Mouse (Mus musculus): ENCODE data around the gene 1700029I15Rik.

1700029I15Rik gene

GRCm38 (mm10) chr2:92373437-92373813, 8.9 kb upstream of the 1700029I15Rik start:
- no peak for DNase-seq (ENCODE audit: low spot score)

- peak; percentile 47 for DNase-seq (ENCODE audit: low spot score)
These were observed 7.8 kb upstream of the 1700029I15Rik start, which contains the start of the genes Pex16 and Large2 for GRCm38 (mm10) chr2:92374514-92374913. Gene Pex16, plus strand, starts transcription at chr2:92374676. Gene Large2, minus strand, starts transcription at chr2:92374869.

GRCm38 (mm10) chr2:92375099-92375623, 7.2 kb upstream of the 1700029I15Rik start:
- DNase-seq (ENCODE audit: low spot score): peak; percentile 96

- DNase-seq (ENCODE audit: low spot score): no peak
These were observed 6.5 kb upstream of the 1700029I15Rik start for GRCm38 (mm10) chr2:92375788-92376187.

- no peak for DNase-seq (ENCODE audit: low spot score)
These were observed 6.0 kb upstream of the 1700029I15Rik start for GRCm38 (mm10) chr2:92376300-92376699.

- no peak for DNase-seq (ENCODE audit: low spot score)
These were observed 5.0 kb upstream of the 1700029I15Rik start for GRCm38 (mm10) chr2:92377320-92377719.

GRCm38 (mm10) chr2:92379783-92380494, 2.4 kb upstream of the 1700029I15Rik start:
- no peak for DNase-seq (ENCODE audit: low spot score)

- DNase-seq (ENCODE audit: low spot score): no peak
These were observed 1.8 kb upstream of the 1700029I15Rik start for GRCm38 (mm10) chr2:92380495-92381050.

GRCm38 (mm10) chr2:92381161-92381560, 1.2 kb upstream of the 1700029I15Rik start:
- no peak for DNase-seq (ENCODE audit: low spot score)

- no peak for DNase-seq (ENCODE audit: low spot score)
These were observed 421 bp downstream of the 1700029I15Rik start for GRCm38 (mm10) chr2:92382759-92383158.

- no peak for DNase-seq (ENCODE audit: low spot score)
These were observed 1.8 kb downstream of the 1700029I15Rik start for GRCm38 (mm10) chr2:92384101-92384500.

GRCm38 (mm10) chr2:92385113-92386051, 3.0 kb downstream of the 1700029I15Rik start:
- no peak for DNase-seq (ENCODE audit: low spot score)

- no peak for DNase-seq (ENCODE audit: low spot score)
These were observed 4.7 kb downstream of the 1700029I15Rik start for GRCm38 (mm10) chr2:92386821-92387570.

GRCm38 (mm10) chr2:92387646-92388045, 5.3 kb downstream of the 1700029I15Rik start:
- DNase-seq (ENCODE audit: low spot score): no peak

GRCm38 (mm10) chr2:92388081-92388517, 5.8 kb downstream of the 1700029I15Rik start:
- no peak for DNase-seq (ENCODE audit: low spot score)

GRCm38 (mm10) chr2:92388891-92389641, 6.7 kb downstream of the 1700029I15Rik start:
- peak; percentile 84 for DNase-seq (ENCODE audit: low spot score)

- no peak for DNase-seq (ENCODE audit: low spot score)
These were observed 7.3 kb downstream of the 1700029I15Rik start for GRCm38 (mm10) chr2:92389645-92390044.

- DNase-seq (ENCODE audit: low spot score): no peak
These were observed 8.0 kb downstream of the 1700029I15Rik start for GRCm38 (mm10) chr2:92390206-92390930.

GRCm38 (mm10) chr2:92391116-92391515, 8.8 kb downstream of the 1700029I15Rik start:
- no peak for DNase-seq (ENCODE audit: low spot score)

GRCm38 (mm10) chr2:92391703-92392317, 9.5 kb downstream of the 1700029I15Rik start:
- no peak for DNase-seq (ENCODE audit: low spot score)

Measured in urinary bladder, postnatal 14 days (tissue).